Mouse (Mus musculus) cerebellum, postnatal 36 days (tissue): Measurements from ENCODE around the gene Clcf1.
"Not testable (repeated sequence)": the region's sequence is repeated elsewhere in the genome, so short reads cannot be mapped to it uniquely, and the experiment has no call there.

Experiments used
- DNase-seq, 2 experiments: peaks; one replicate each; pipeline ENCODE4 v3.0.0; 2021 to 2022; ENCODE audit warnings: mixed read lengths in 2 of 2

The Clcf1 gene

GRCm38 (mm10) chr19:4218784-4219183 lies 4.7 kb downstream of the Clcf1 start:
- DNase-seq: no peak

- no peak for DNase-seq
Measured at GRCm38 (mm10) chr19:4219943-4220342, 5.9 kb downstream of the Clcf1 start.

DNA sequence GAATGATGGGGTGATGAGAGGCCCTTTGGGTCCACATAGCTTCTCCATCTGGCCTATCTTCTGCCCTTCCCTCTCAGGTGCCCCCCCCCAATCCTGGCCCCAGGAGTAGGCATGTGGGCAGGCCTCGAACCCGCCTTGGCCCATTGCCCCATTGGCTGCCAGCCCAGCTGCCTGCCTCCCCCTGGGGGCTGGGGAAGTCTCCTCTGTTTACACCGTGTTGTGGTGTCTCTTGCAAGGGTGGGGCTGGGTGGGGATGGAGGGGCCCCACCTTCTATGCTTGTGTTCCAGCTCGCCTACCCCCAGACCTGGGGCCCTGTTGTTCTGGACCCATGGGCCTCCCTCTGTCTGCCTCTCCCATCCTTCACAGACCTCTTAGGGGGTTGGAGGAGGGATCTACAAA lies 6.4 kb downstream of the Clcf1 start:
- DNase-seq: no peak

DNA sequence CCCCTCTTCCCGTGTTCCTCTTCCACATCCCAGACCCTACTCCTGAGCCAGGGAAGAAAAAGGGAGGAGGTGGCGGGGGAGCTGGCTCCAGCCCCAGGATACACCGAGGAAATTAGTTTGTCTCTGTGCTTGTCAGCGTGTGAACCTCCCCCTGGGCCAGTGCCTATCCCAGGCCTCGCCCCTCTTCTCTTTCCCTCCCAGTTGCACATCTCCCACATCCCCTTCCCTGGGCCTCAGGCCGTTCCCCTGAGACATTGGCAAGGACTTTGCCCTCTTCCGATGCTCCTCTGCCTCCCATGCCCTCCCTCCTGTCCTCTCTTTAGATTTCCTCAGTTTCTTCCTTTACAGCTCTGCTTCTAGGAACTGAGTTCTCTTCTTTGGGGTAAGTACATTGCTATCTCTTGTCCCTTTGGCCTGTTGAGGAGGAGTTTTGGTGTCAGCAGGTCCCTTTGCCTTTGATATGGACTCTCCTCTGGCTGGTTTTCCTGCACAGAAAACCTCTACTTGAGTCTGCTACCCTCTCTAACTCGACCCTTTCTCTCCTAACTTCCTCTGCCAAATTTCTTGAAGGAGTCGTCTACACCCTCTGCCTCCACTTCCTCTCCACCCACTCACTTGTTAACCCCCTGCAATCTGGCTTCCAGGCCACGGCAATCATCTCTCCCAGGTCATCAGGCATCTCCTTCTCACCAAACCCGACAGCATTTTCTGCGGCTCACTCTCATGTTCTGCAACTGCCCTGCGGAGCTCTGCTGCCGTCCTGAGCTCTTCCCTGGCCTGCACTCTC lies 7.1 kb downstream of the Clcf1 start:
- no peak for DNase-seq

DNA sequence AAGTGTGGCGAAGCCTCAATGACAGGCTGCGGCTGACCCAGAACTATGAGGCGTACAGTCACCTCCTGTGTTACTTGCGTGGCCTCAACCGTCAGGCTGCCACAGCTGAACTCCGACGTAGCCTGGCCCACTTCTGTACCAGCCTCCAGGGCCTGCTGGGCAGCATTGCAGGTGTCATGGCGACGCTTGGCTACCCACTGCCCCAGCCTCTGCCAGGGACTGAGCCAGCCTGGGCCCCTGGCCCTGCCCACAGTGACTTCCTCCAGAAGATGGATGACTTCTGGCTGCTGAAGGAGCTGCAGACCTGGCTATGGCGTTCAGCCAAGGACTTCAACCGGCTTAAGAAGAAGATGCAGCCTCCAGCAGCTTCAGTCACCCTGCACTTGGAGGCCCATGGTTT lies 8.1 kb downstream of the Clcf1 start:
- DNase-seq: no peak

DNA sequence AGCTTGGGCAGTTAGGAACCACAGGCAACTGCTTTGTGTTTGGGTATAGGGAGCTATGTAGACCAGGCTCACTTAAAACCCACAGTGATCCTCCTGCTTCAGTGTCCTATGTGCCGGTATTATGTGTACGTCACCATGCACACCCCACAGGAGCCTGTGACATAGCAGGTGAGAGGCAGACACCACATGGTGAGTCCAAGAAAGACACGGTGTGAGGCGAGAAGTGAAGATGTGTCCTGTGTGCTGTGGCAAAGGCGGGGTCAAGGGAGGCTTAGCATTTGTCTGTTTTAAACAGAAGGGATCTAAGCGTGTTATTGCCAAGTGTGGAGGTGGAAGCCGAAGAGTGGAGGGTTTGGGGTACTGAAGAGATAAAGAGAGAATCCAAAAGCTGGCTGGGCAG lies 12.7 kb downstream of the Clcf1 start:
- no peak for DNase-seq

GRCm38 (mm10) chr19:4227446-4227845 lies 13.4 kb downstream of the Clcf1 start:
- DNase-seq: no peak

DNA sequence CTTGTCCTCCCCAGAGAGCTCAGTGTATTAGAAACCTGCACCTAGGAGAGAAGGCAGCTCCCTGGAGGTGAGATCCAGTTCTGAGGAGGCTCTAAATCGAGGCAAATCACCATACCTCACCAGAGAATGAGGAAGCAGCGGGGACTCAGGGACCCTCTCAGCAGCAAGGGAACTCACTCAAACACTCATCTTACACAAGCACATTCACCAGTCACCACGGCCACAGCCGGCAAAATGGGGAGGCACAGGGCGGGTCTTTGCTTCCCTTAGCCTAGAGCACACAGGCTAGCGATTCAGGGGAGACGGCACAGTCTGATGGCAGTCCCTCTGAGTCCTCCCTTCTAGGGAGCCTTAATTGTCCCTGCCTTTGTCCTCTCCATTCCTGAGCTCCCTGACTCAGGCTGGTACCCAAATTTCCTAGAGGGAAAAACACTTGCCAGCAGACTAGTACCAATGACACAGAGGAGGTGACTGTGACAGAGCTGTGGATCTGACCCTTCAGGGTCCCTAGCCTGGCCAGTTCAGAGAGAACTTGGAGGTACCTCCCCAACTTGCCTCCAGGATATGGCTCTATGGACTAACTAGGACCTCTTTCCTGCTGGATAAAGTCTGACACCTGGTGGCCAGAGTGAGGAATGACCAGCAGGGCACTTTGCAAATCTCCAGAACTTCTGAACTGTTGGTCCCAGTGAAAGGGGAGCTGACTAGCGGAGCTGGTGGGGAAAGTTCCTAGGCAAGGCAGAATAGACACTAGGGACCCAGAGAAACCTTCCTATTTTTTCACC lies 14.0 kb downstream of the Clcf1 start:
- peak; percentile 62 to 74 for DNase-seq

GRCm38 (mm10) chr19:4228891-4229290 lies 14.9 kb downstream of the Clcf1 start:
- no peak for DNase-seq

DNA sequence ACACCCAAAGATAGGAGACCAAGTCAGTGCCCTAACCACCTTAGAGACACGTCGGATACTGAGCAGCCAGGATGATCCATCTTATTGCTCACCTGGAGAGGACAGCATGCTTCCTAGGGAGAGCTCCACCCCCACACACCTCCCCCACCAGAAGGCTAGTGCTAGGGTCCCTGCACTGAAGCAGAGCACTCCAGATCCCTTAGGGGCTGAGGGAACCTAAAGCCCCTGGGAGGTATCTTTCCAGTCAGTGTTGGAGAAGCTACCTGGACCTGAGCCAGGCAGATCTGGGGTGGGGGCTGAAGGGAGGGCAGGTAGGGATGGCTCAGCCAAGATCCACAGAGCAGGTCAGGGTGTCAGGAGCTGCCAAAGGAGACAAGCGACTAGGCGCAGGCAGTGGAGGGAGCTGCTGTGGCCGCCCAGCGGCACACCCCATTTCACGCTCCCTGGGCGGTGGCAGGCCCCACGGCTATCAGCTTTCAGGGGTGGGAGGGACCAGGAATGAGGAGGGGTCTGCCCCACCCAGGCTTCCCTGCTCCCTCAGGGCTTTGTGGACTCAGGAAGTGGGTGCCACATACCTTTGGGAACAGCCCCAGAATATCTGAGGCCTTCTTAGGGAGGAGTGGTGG lies 15.5 kb downstream of the Clcf1 start:
- DNase-seq: no peak

- DNase-seq: no peak
Measured at GRCm38 (mm10) chr19:4230415-4230814, 16.4 kb downstream of the Clcf1 start.

DNA sequence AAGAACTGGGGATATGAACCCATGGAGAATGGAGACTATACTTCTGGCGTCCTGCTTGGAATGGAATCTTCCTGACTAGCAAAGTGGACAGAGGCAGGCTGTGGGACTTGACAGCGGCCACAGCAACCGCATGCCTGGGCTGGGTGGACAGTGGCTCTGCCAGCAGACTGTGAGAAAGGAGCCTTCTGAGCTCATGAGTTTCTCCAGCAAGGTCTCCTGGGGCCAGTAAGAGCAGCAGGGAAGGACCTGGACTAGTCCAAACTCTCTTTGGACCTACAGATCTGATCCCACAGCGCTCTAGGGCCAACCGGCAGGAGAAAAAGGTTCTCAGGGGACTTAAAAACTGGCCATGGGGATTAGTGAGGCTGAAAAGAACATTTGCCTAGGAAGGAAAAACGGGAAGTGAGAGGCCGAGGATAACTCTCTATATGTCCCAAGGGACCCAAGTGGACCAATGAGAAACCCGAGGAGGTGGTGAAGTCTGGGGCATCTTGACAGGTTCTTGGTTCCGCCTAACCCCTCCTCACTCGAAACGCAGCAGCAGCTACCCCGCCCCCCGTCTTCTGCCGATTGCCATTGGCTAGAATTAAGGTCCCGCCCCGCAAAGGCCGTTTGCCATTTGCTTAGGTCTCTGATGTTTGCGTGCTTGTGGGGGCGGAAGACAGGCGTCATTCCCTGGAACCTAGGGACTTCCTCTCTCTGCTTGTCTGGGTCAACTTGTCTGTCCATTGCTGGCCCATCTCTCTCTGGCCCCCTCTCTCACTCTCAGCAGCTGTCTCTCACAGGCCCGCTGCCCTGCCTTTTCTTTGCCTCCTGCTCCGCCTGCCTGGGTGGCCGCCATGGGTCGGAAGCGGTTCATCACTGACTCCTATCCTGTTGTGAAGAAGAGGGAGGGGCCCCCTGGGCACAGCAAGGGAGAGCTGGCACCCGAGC lies 17.5 kb downstream of the Clcf1 start, which contains the start of gene Pold4:
Gene Pold4, plus strand, starts transcription at position 647 of the 933 bp plus-strand sequence.
- peak; percentile 98 for DNase-seq

DNA sequence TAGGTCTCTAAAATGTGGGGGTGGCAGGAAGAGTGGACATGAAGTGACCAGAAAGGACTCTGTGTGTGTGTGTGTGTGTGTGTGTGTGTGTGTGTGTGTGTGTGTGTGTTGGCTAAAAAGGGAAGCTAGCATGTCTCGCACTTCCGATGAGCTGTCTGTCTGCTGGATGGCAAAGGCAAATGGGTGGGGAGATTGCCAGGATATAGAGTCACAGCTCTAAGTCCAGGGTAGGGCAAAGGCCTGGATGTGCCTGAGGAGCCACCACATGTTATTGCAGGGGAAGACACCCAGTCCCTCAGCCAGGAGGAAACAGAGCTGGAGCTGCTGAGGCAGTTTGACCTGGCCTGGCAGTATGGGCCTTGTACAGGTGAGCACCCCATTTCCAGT lies 18.1 kb downstream of the Clcf1 start:
- no peak for DNase-seq

- no peak for DNase-seq
Measured at GRCm38 (mm10) chr19:4232651-4233050, 18.6 kb downstream of the Clcf1 start.

GRCm38 (mm10) chr19:4234548-4234947 lies 20.5 kb downstream of the Clcf1 start:
- no peak for DNase-seq

DNA sequence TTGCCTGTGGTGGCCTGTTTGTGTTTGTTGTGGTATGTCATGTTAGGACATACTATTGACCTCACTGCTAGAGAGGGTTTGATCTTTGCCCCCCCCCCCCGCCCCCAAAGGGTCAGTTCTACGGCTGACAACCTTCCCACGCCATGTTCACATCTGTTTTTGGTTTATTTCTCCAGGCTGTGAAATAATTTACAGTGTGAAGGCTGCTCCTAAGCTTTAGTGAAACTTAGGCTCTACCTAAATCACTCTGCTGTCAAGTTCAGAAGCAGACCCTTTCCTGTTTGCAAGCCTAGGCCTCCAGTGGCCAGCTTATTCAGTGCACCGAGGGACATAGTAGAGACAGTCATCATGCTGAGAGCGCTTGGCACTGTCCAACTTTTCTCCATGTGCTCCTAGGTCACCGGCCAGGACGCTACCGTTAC lies 26.2 kb downstream of the Clcf1 start:
- DNase-seq: no peak

GRCm38 (mm10) chr19:4242416-4242815 lies 28.4 kb downstream of the Clcf1 start:
- no peak for DNase-seq

GRCm38 (mm10) chr19:4244775-4245174 lies 30.7 kb downstream of the Clcf1 start:
- DNase-seq: no peak

DNA sequence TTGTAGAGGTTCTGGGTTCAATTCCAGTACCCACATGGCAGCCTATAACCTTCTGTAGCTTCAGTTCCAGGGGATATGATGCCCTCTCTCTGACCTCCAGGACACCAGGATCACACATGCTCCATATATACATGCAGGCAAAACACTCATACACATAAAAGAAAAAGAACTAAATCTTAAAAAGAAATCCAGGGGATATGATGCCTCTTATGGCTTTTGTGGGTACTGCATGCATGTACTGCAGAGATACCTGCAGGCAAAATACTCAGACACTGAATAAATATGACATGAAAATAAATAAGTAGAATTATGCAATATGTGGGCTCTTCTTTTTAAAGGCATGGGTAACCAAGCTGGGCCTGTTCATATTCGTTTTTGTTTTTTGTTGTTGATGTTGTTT lies 33.0 kb downstream of the Clcf1 start:
- no peak for DNase-seq

GRCm38 (mm10) chr19:4248683-4249082 lies 34.6 kb downstream of the Clcf1 start:
- not testable (repeated sequence) for DNase-seq

DNA sequence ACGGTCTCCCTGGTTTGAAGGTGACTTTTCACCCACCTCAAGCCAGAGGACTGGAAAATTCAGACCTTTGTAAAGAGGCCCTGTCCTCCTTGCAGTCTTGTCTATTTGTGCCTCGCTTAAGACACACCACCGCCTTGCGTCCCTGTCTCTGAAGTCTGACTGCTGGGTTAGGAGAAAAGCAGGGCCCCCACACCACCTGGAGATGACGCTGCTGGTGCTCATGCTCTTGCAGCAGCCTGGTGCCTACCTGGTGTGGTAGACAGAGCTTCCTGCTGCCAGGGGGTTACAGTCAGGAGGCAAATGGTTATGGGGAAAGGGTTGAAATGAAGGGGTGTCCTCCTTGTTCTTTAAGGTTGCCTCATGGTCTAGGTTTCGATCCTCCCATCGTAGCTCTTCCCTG lies 40.2 kb downstream of the Clcf1 start:
- DNase-seq: no peak

GRCm38 (mm10) chr19:4255583-4256162 lies 41.6 kb downstream of the Clcf1 start:
- no peak for DNase-seq
